In genomic region chr19:17163511-17163953, GRCm38 (mm10) we compare ENCODE assay signal across 8 mouse cellular contexts.
DNase-seq lines count a peak whose midpoint lies in the region; ATAC-seq lines count a peak whose summit lies in the region.

No protein-coding gene starts in this region.

- WGBS in embryonic facial prominence, embryonic 10.5 days, result 14% methylated on average over 13 of the region's 13 CpGs
- WGBS in heart, embryonic 14.5 days, result 9% methylated on average over 13 of the region's 13 CpGs
- 10% methylated on average over 13 of the region's 13 CpGs for WGBS in kidney, embryonic 16.5 days

- H3K27ac ChIP-seq in embryonic facial prominence, embryonic 10.5 days (replicated peaks), result no peak overlapping the region; the same call in 1 of the 2 replicates
- no peak overlapping the region for H3K27ac ChIP-seq in heart, embryonic 14.5 days (replicated peaks in 1 of 2; ENCODE audit: control insufficient read depth in 1 of 2, insufficient read depth in 1 of 2, low read depth in 2 of 2, low read length in 2 of 2)
- H3K27ac ChIP-seq in kidney, embryonic 16.5 days (ENCODE audit: low read length), result no peak overlapping the region

- H3K36me3 ChIP-seq in embryonic facial prominence, embryonic 10.5 days (replicated peaks), result no peaks in the 10 kb centered on the region
- H3K36me3 ChIP-seq in heart, embryonic 14.5 days (ENCODE audit: control insufficient read depth, insufficient read depth, low read length), result no peaks in the 10 kb centered on the region
- no peaks in the 10 kb centered on the region for H3K36me3 ChIP-seq in kidney, embryonic 16.5 days (ENCODE audit: insufficient read depth, low read length)

- no peak for ATAC-seq in heart, embryonic 14.5 days (ENCODE audit: insufficient number of reproducible peaks, insufficient read depth, low FRiP score, low read depth)
- ATAC-seq in kidney, embryonic 16.5 days (ENCODE audit: low FRiP score, low TSS enrichment), result peak; percentile 92

- peak; percentile 19 for DNase-seq in urinary bladder, postnatal 25 days (ENCODE audit: low spot score)
- no peak for DNase-seq in urinary bladder, postnatal 10 days (ENCODE audit: low spot score)
- peak; percentile 67 for DNase-seq in embryonic facial prominence, embryonic 10.5 days (ENCODE audit: low spot score)
- DNase-seq in lung, postnatal 14 days, result peak; percentile 56
- DNase-seq in ovary, postnatal 36 days (ENCODE audit: low spot score), result peak; percentile 38
- no peak for DNase-seq in cerebellum, adult 11-12 months

- no peaks in the 10 kb centered on the region for H3K27me3 ChIP-seq in embryonic facial prominence, embryonic 10.5 days (replicated peaks; ENCODE audit: low read depth, poor library complexity, severe bottlenecking)
- no peaks in the 10 kb centered on the region for H3K27me3 ChIP-seq in heart, embryonic 14.5 days (ENCODE audit: control insufficient read depth, insufficient read depth, low read length)
- no peaks in the 10 kb centered on the region for H3K27me3 ChIP-seq in kidney, embryonic 16.5 days (ENCODE audit: insufficient read depth, low read length)

- no peaks in the 10 kb centered on the region for H3K9me3 ChIP-seq in embryonic facial prominence, embryonic 10.5 days
- no peaks in the 10 kb centered on the region for H3K9me3 ChIP-seq in heart, embryonic 14.5 days (ENCODE audit: control insufficient read depth, low read length)
- no peaks in the 10 kb centered on the region for H3K9me3 ChIP-seq in kidney, embryonic 16.5 days (ENCODE audit: low read length)

- H3K4me1 ChIP-seq in embryonic facial prominence, embryonic 10.5 days, result peaks cover 6% of the 10 kb centered on the region; the same call in 1 of the 2 replicates
- H3K4me1 ChIP-seq in heart, embryonic 14.5 days (ENCODE audit: control insufficient read depth in 2 of 2, insufficient read depth in 2 of 2, low read length in 2 of 2), result peaks cover 6 to 8% of the 10 kb centered on the region in 2 experiments
- peaks cover 8% of the 10 kb centered on the region; the same call in 1 of the 2 replicates for H3K4me1 ChIP-seq in kidney, embryonic 16.5 days (ENCODE audit: insufficient read depth, low read length)

- H3K4me2 ChIP-seq in heart, embryonic 14.5 days (ENCODE audit: low read length), result peak overlapping the region; percentile 51
- peak overlapping the region; percentile 44 for H3K4me2 ChIP-seq in kidney, embryonic 16.5 days (replicated peaks; ENCODE audit: low read depth, low read length)

- H3K4me3 ChIP-seq in embryonic facial prominence, embryonic 10.5 days, result 0 out of 2 replicates have a peak overlapping the region, but pooled peaks have one; percentile 26
- peak overlapping the region in 1 of 2 experiments; percentile 8; a peak in 1 of 4 replicates for H3K4me3 ChIP-seq in heart, embryonic 14.5 days (ENCODE audit: control insufficient read depth in 1 of 2, insufficient read depth in 1 of 2, low read depth in 1 of 2, low read length in 2 of 2)
- H3K4me3 ChIP-seq in kidney, embryonic 16.5 days (ENCODE audit: low read length), result peak overlapping the region; percentile 22

- H3K9ac ChIP-seq in heart, embryonic 14.5 days (ENCODE audit: low read length), result no peak overlapping the region
- H3K9ac ChIP-seq in kidney, embryonic 16.5 days (replicated peaks; ENCODE audit: low read length), result peak overlapping the region; percentile 35; the same call in 1 of the 2 replicates

Comparison
In these comparisons a context has a peak if more than half of its experiments do, and no peak if none do; other contexts are left out.
1. DNase-seq: peak in urinary bladder, postnatal 25 days (single experiment), embryonic facial prominence, embryonic 10.5 days (single experiment), lung, postnatal 14 days (single experiment) and ovary, postnatal 36 days (single experiment); none in urinary bladder, postnatal 10 days (single experiment) and cerebellum, adult 11-12 months (single experiment).